Mouse (Mus musculus) thymus, adult 2 months (tissue): Measurements from ENCODE around the gene Gm49601.

Experiments used
- CTCF ChIP-seq: fragments of 200-500 bp; IDR thresholded peaks from 2 replicates; pipeline ENCODE4 v1.5.1; 2012; ENCODE audit warnings: mild to moderate bottlenecking, control low read depth, low read length, moderate library complexity, borderline replicate concordance; ENCODE audit not compliant: control insufficient read depth, poor library complexity, insufficient read depth; ENCODE audit errors: extremely low read depth
- POLR2A ChIP-seq: fragments of 200-500 bp; IDR thresholded peaks from 2 replicates; pipeline ENCODE4 v1.6.1; 2012; ENCODE audit warnings: mild to moderate bottlenecking, low read length, control low read depth, moderate library complexity; ENCODE audit not compliant: control insufficient read depth, poor library complexity, insufficient read depth; ENCODE audit errors: extremely low read depth

- TF ChIP-seq CTCF (no peak), POLR2A (no peak)
Observed at GRCm38 (mm10) chr16:18605705-18606104, 20.5 kb downstream of the Gm49601 start.
